Mouse (Mus musculus) intestine, embryonic 16.5 days (tissue): ENCODE results near the gene Unc5b. TPM values are rescaled to one million over a fixed set of nuclear protein-coding genes. Genes with fewer than 3 reads are reported as not detected.

ENCODE experiments used
- ATAC-seq: fragments of 200-750 bp; cut with Nextera tagmentation; 2 replicates; pipeline ENCODE4 v1.8.0; 2017; ENCODE audit warnings: moderate TSS enrichment, moderate library complexity
- H3K27ac ChIP-seq: fragments of 300-500 bp; sonication (generic); 2 replicates; pipeline ENCODE4 v1.5.1; 2014; ENCODE audit warnings: mild to moderate bottlenecking, low read length
- H3K27me3 ChIP-seq: fragments of 300-500 bp; sonication (generic); replicated peaks from 2 replicates; pipeline ENCODE4 v1.6.1; 2014; ENCODE audit warnings: low read length, control low read depth, mixed read lengths; ENCODE audit not compliant: control insufficient read depth, insufficient read depth
- H3K36me3 ChIP-seq: fragments of 300-500 bp; sonication (generic); 2 replicates; pipeline ENCODE4 v1.6.1; 2014; ENCODE audit warnings: low read length, control low read depth; ENCODE audit not compliant: control insufficient read depth, insufficient read depth
- H3K4me1 ChIP-seq: fragments of 300-500 bp; sonication (generic); 2 replicates; pipeline ENCODE4 v1.6.1; 2014; ENCODE audit warnings: low read length, control low read depth, mixed read lengths; ENCODE audit not compliant: control insufficient read depth, insufficient read depth
- H3K4me2 ChIP-seq: fragments of 300-500 bp; sonication (generic); 2 replicates; pipeline ENCODE4 v1.6.1; 2014; ENCODE audit warnings: low read depth, low read length, control low read depth
- H3K4me3 ChIP-seq: fragments of 300-500 bp; sonication (generic); 2 replicates; pipeline ENCODE4 v1.5.1; 2014; ENCODE audit warnings: mild to moderate bottlenecking, low read length
- H3K9ac ChIP-seq: fragments of 300-500 bp; sonication (generic); 2 replicates; pipeline ENCODE4 v1.6.1; 2014; ENCODE audit warnings: low read depth, low read length
- H3K9me3 ChIP-seq: fragments of 300-500 bp; sonication (generic); 2 replicates; pipeline ENCODE4 v1.6.1; 2016; ENCODE audit warnings: low read length, control low read depth; ENCODE audit not compliant: control insufficient read depth
- WGBS: fragments of 180-500 bp; shearing (Covaris S2); extraction: QIAGEN DNeasy Blood & Tissue Kit; methylation state at CpG from one replicate; pipeline ENCODE4 v1.1.7; 2014; 5-methylcytosine and 5-hydroxymethylcytosine counted together
- polyA plus RNA-seq: library from polyadenylated mRNA; unstranded; fragments of >200 nt; fragmentation: Nextera tagmentation; extraction: Ambion mirVana; gene quantifications from 2 replicates; pipeline ENCODE4 v1.2.1, GENCODE M21; 2015

The Unc5b gene
- polyA plus RNA-seq, 1 experiment from 2014 or later: 4.6 TPM

- no peak overlapping the region for H3K4me2 ChIP-seq
- ATAC-seq: peak; percentile 42; the same call in 1 of the 2 replicates
- H3K27ac ChIP-seq: no peak overlapping the region
- H3K27me3 ChIP-seq: no peaks in the 10 kb centered on the region
- peaks cover 6% of the 10 kb centered on the region; the same call in 1 of the 2 replicates for H3K4me1 ChIP-seq
- H3K9me3 ChIP-seq: no peaks in the 10 kb centered on the region
- no peak overlapping the region for H3K9ac ChIP-seq
- H3K4me3 ChIP-seq: no peak overlapping the region
- 35% methylated on average over 5 of the region's 5 CpGs for WGBS
- no peaks in the 10 kb centered on the region; the same call in 1 of the 2 replicates for H3K36me3 ChIP-seq
Observed at GRCm38 (mm10) chr10:60727301-60727700, 104.1 kb downstream of the Unc5b start.

- no peak overlapping the region for H3K4me2 ChIP-seq
- no peaks in the 10 kb centered on the region for H3K27me3 ChIP-seq
- WGBS: 86% methylated on average over 3 of the region's 3 CpGs
- peaks cover 6% of the 10 kb centered on the region; the same call in 1 of the 2 replicates for H3K4me1 ChIP-seq
- H3K27ac ChIP-seq: no peak overlapping the region
- no peak overlapping the region for H3K4me3 ChIP-seq
- no peak overlapping the region for H3K9ac ChIP-seq
- H3K36me3 ChIP-seq: no peaks in the 10 kb centered on the region; the same call in 1 of the 2 replicates
- no peaks in the 10 kb centered on the region for H3K9me3 ChIP-seq
- ATAC-seq: no peak
Observed at GRCm38 (mm10) chr10:60726896-60727295, 104.5 kb downstream of the Unc5b start.

- H3K27ac ChIP-seq: no peak overlapping the region
- H3K27me3 ChIP-seq: no peaks in the 10 kb centered on the region
- no peak overlapping the region for H3K4me2 ChIP-seq
- peaks cover 6% of the 10 kb centered on the region; the same call in 1 of the 2 replicates for H3K4me1 ChIP-seq
- no peak overlapping the region for H3K9ac ChIP-seq
- no peaks in the 10 kb centered on the region; the same call in 1 of the 2 replicates for H3K36me3 ChIP-seq
- H3K4me3 ChIP-seq: no peak overlapping the region
- no peak for ATAC-seq
- H3K9me3 ChIP-seq: no peaks in the 10 kb centered on the region
- 76% methylated on average over 6 of the region's 6 CpGs for WGBS
Observed at GRCm38 (mm10) chr10:60724496-60724895, 106.9 kb downstream of the Unc5b start.

- 44% methylated on average over 1 of the region's 1 CpGs for WGBS
- Histone ChIP-seq H3K9me3 (no peaks in the 10 kb centered on the region), H3K4me1 (peaks cover 6% of the 10 kb centered on the region; the same call in 1 of the 2 replicates), H3K9ac (no peak overlapping the region), H3K36me3 (peaks cover 3% of the 10 kb centered on the region), H3K27me3 (no peaks in the 10 kb centered on the region), H3K4me3 (no peak overlapping the region), H3K4me2 (no peak overlapping the region), H3K27ac (no peak overlapping the region)
- ATAC-seq: no peak
Observed at GRCm38 (mm10) chr10:60723345-60723744, 108.0 kb downstream of the Unc5b start.

DNA sequence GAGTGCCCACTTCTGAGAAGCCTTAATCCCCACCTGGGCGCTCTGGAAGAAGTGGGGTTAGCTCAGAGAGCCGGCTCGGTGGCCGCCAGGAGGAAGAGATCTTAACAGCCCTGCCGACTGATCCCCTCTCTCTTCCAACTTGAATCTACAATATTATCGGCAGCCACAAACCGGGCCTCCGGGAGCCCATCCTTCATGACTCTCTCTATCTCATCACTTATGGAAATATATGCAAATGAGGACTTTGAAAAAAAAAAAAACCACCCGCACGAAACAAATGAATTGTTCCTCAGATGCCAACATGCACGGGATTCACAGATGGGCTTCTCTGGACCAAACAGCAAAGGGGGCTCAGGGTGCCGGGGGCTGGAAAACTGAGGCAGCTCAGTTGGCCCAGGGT lies 109.7 kb downstream of the Unc5b start:
- no peaks in the 10 kb centered on the region for H3K27me3 ChIP-seq
- no peak for ATAC-seq
- no peak overlapping the region for H3K27ac ChIP-seq
- no peaks in the 10 kb centered on the region for H3K9me3 ChIP-seq
- no peaks in the 10 kb centered on the region for H3K4me1 ChIP-seq
- WGBS: 54% methylated on average over 12 of the region's 12 CpGs
- no peak overlapping the region for H3K9ac ChIP-seq
- no peak overlapping the region for H3K4me3 ChIP-seq
- H3K36me3 ChIP-seq: peaks cover 3% of the 10 kb centered on the region
- no peak overlapping the region for H3K4me2 ChIP-seq

DNA sequence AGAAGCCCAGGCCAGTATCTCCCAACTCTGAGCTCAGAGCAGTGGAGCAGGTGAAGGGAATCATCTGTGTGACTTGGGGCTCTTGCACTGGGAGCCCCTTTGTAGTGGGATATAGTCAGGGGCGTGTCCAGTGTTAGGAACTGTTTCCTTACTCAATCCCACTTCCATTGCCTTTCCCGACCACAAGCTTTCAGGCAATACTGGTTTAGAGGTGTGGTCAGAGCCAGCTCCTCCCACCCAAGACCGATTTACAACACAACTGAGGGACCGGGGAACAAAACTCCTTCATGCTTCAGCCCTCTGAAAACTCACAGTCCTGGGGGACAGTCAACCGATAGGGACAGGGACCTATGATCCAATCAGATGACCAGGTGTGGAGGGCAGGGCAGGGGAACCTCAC lies 110.9 kb downstream of the Unc5b start:
- no peak for ATAC-seq
- H3K27ac ChIP-seq: no peak overlapping the region
- 80% methylated on average over 5 of the region's 5 CpGs for WGBS

GRCm38 (mm10) chr10:60718491-60718890 lies 112.9 kb downstream of the Unc5b start:
- no peak for ATAC-seq
- H3K36me3 ChIP-seq: peaks cover 6% of the 10 kb centered on the region
- H3K9ac ChIP-seq: no peak overlapping the region
- 88% methylated on average over 2 of the region's 2 CpGs for WGBS
- H3K4me3 ChIP-seq: no peak overlapping the region
- no peak overlapping the region for H3K4me2 ChIP-seq
- H3K9me3 ChIP-seq: no peaks in the 10 kb centered on the region
- H3K4me1 ChIP-seq: no peaks in the 10 kb centered on the region
- no peak overlapping the region for H3K27ac ChIP-seq
- H3K27me3 ChIP-seq: no peaks in the 10 kb centered on the region

More for the DNA sequence above, 110.9 kb downstream of the Unc5b start:
- H3K4me2 ChIP-seq: no peak overlapping the region
- no peak overlapping the region for H3K9ac ChIP-seq
- no peaks in the 10 kb centered on the region for H3K27me3 ChIP-seq
- no peaks in the 10 kb centered on the region for H3K9me3 ChIP-seq
- no peaks in the 10 kb centered on the region for H3K4me1 ChIP-seq
- no peak overlapping the region for H3K4me3 ChIP-seq
- H3K36me3 ChIP-seq: peaks cover 6% of the 10 kb centered on the region

GRCm38 (mm10) chr10:60716449-60716848 lies 114.9 kb downstream of the Unc5b start:
- H3K4me1 ChIP-seq: no peaks in the 10 kb centered on the region
- no peak overlapping the region for H3K9ac ChIP-seq
- H3K27ac ChIP-seq: no peak overlapping the region
- no peaks in the 10 kb centered on the region for H3K27me3 ChIP-seq
- H3K36me3 ChIP-seq: peaks cover 6% of the 10 kb centered on the region; the same call in 1 of the 2 replicates
- ATAC-seq: no peak
- WGBS: 89% methylated on average over 3 of the region's 3 CpGs
- H3K4me3 ChIP-seq: no peak overlapping the region
- H3K9me3 ChIP-seq: no peaks in the 10 kb centered on the region
- H3K4me2 ChIP-seq: no peak overlapping the region
